Mouse (Mus musculus): ENCODE data around the gene Pax3.

DNA sequence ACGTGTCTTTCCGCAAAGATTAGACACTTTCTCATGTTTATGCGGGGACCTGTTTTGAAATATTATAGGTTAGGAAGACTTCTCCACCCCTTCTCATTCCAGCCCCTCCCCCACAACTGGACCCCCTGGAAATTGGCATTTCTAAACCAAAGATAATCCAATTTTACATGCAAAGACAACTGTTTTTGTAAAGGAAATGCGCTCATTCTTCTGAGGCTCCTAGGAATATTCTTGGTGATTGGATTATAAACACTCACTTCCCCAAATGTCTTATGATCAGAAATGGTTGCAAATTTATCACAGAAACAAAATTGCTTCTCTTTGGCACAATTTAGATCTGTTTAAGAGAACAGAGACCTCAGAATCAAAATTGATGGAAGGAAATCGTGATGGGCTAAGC, 14.1 kb upstream of the Pax3 start:
- TF ChIP-seq CTCF (IDR thresholded peaks at IDR 0.05; ENCODE audit: control insufficient read depth, insufficient read depth, insufficient replicate concordance, low read depth, low read length) (no peak), POLR2A (IDR thresholded peaks at IDR 0.05; ENCODE audit: control insufficient read depth, low read depth, low read length) (no peak)

Data from testis, adult 2 months (tissue).